Mouse (Mus musculus) erythroblast, embryonic 14.5 days (primary cell): ENCODE data around the gene Gas7.

Experiments used
- GATA1 ChIP-seq: IDR thresholded peaks from 2 replicates; pipeline ENCODE4 v1.6.1; 2012; ENCODE audit warnings: low read length, inconsistent platforms, mixed read lengths
- TAL1 ChIP-seq: IDR thresholded peaks from 3 replicates; pipeline ENCODE4 v1.6.1; 2012; ENCODE audit warnings: low read length, inconsistent platforms, mixed read lengths

DNA sequence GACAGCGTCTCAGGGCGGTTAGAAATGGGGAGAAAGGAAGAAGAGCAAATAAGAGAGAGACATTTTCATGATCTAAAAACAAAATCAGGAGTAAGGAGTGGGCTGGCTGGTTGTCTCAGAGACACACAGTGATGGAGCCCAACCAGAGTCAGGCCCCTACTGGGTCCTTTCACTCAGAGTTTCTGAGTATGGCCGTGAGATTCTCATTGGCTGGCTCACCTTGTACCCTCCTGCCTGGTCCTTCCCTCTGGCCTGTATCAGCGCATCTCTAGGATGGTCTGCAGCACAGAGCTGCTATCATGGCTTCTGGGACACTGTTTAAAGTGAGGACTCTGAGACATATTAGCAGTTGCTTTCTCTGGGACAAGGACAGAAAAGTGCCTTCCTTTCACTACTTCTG lies 199.3 kb downstream of the Gas7 start:
- no peak for TF ChIP-seq GATA1
- no peak for TF ChIP-seq TAL1
